Mouse (Mus musculus): ENCODE data around the gene Tatdn3. TPM values are rescaled to one million over a fixed set of nuclear protein-coding genes. Genes with fewer than 3 reads are reported as not detected.
A peak's percentile ranks its signal among the peaks of the same experiment; 100 is the strongest.

The Tatdn3 gene
- 10 to 100 TPM; 30.6 to 32.2 TPM for total RNA-seq (2021)
- long read RNA-seq, experiment 1, partial matches to known transcripts, result 1 of 4 reads
- long read RNA-seq, experiment 1, other reads (novel, unspliced or antisense), result 2 of 4 reads
- long read RNA-seq, experiment 2, partial matches to known transcripts, result 1 of 4 reads
- long read RNA-seq, experiment 2, other reads (novel, unspliced or antisense), result 0 of 4 reads

- peak; percentile 86 to 94 for DNase-seq (ENCODE audit: low spot score in 2 of 2)
These were observed at the start of gene Tatdn3, which contains the start of gene Nsl1 for GRCm38 (mm10) chr1:191062781-191063485. Tatdn3 (minus strand) TSS chr1:191062932. Nsl1 (plus strand) TSS chr1:191063012.

GRCm38 (mm10) chr1:191111146-191111545, 48.4 kb upstream of the Tatdn3 start:
- DNase-seq (ENCODE audit: low spot score in 2 of 2), result no peak

- DNase-seq (ENCODE audit: low spot score in 2 of 2), result no peak
These were observed 47.2 kb upstream of the Tatdn3 start for GRCm38 (mm10) chr1:191109907-191110306.

- DNase-seq (ENCODE audit: low spot score in 2 of 2), result no peak
These were observed 44.6 kb upstream of the Tatdn3 start for GRCm38 (mm10) chr1:191107306-191107705.

- DNase-seq (ENCODE audit: low spot score in 2 of 2), result no peak
These were observed 42.5 kb upstream of the Tatdn3 start for GRCm38 (mm10) chr1:191105246-191105645.

GRCm38 (mm10) chr1:191102730-191103370, 40.1 kb upstream of the Tatdn3 start:
- DNase-seq (ENCODE audit: low spot score in 2 of 2), result no peak

GRCm38 (mm10) chr1:191099772-191100291, 37.1 kb upstream of the Tatdn3 start:
- no peak for DNase-seq (ENCODE audit: low spot score in 2 of 2)

- no peak for DNase-seq (ENCODE audit: low spot score in 2 of 2)
These were observed 36.4 kb upstream of the Tatdn3 start for GRCm38 (mm10) chr1:191099114-191099513.

- no peak for DNase-seq (ENCODE audit: low spot score in 2 of 2)
These were observed 35.3 kb upstream of the Tatdn3 start, which contains the start of gene Batf3 for GRCm38 (mm10) chr1:191097802-191098747. Batf3 (plus strand) TSS chr1:191097847.

- no peak for DNase-seq (ENCODE audit: low spot score in 2 of 2)
These were observed 34.3 kb upstream of the Tatdn3 start for GRCm38 (mm10) chr1:191096871-191097681.

- DNase-seq (ENCODE audit: low spot score in 2 of 2), result no peak
These were observed 32.3 kb upstream of the Tatdn3 start for GRCm38 (mm10) chr1:191095019-191095418.

- DNase-seq (ENCODE audit: low spot score in 2 of 2), result no peak
These were observed 30.8 kb upstream of the Tatdn3 start for GRCm38 (mm10) chr1:191093578-191093977.

GRCm38 (mm10) chr1:191092050-191092449, 29.3 kb upstream of the Tatdn3 start:
- no peak for DNase-seq (ENCODE audit: low spot score in 2 of 2)

GRCm38 (mm10) chr1:191089355-191089754, 26.6 kb upstream of the Tatdn3 start:
- no peak for DNase-seq (ENCODE audit: low spot score in 2 of 2)

GRCm38 (mm10) chr1:191087955-191088354, 25.2 kb upstream of the Tatdn3 start:
- DNase-seq (ENCODE audit: low spot score in 2 of 2), result no peak

GRCm38 (mm10) chr1:191086960-191087359, 24.2 kb upstream of the Tatdn3 start:
- DNase-seq (ENCODE audit: low spot score in 2 of 2), result no peak

- no peak for DNase-seq (ENCODE audit: low spot score in 2 of 2)
These were observed 23.7 kb upstream of the Tatdn3 start for GRCm38 (mm10) chr1:191086304-191086878.

GRCm38 (mm10) chr1:191085597-191085996, 22.9 kb upstream of the Tatdn3 start:
- no peak for DNase-seq (ENCODE audit: low spot score in 2 of 2)

GRCm38 (mm10) chr1:191084951-191085559, 22.3 kb upstream of the Tatdn3 start:
- peak in 1 of 2 experiments; percentile 38 for DNase-seq (ENCODE audit: low spot score in 2 of 2)
